Mouse (Mus musculus) liver, embryonic 16.5 days (tissue): ENCODE measurements around the gene Atg9a. TPM values are rescaled to one million over a fixed set of nuclear protein-coding genes. Genes with fewer than 3 reads are reported as not detected.

Experiments used
- microRNA-seq: library from miRNA; unstranded; fragments of <30 nt; microRNA quantifications from one replicate; pipeline ENCODE4, GENCODE M21; 2016
- polyA plus RNA-seq: library from polyadenylated mRNA; unstranded; fragments of >200 nt; fragmentation: Nextera tagmentation; extraction: Ambion mirVana; gene quantifications from 2 replicates; pipeline ENCODE4 v1.2.1, GENCODE M21; 2015

Gene Atg9a
- polyA plus RNA-seq, 1 experiment from 2014 or later = 28.5 TPM

Small RNA genes within 50 kb of the gene (microRNA-seq; reads per million reads assigned to microRNA genes)
- gene Gm27943 = not detected

Other genes with a start within 250 kb of the Atg9a start
- gene Ihh, start 240.5 kb downstream of the Atg9a start, polyA plus RNA-seq = 2.6 and 4.0 TPM in 2 replicates
- gene Nhej1, start 67.0 kb downstream of the Atg9a start, polyA plus RNA-seq = 5.6 and 6.0 TPM in 2 replicates
- gene Slc23a3, start 58.3 kb downstream of the Atg9a start, polyA plus RNA-seq = 2.5 and 2.6 TPM in 2 replicates
- gene Cnppd1, start 49.5 kb downstream of the Atg9a start, polyA plus RNA-seq = 46.2 and 51.1 TPM in 2 replicates
- 47.7 and 52.7 TPM in 2 replicates for gene Retreg2, start 49.4 kb downstream of the Atg9a start, polyA plus RNA-seq
- 41.0 and 41.1 TPM in 2 replicates for gene Zfand2b, start 23.6 kb downstream of the Atg9a start, polyA plus RNA-seq
- 55.5 and 56.5 TPM in 2 replicates for gene Abcb6, start 11.8 kb downstream of the Atg9a start, polyA plus RNA-seq
- gene Ankzf1, start within 50 bp of the Atg9a start, polyA plus RNA-seq = 9.2 and 12.0 TPM in 2 replicates
- 3.7 and 3.9 TPM in 2 replicates for gene Glb1l, start 18.6 kb upstream of the Atg9a start, polyA plus RNA-seq
- 73.3 and 73.4 TPM in 2 replicates for gene Stk16, start 18.6 kb upstream of the Atg9a start, polyA plus RNA-seq
- gene Tuba4a, start 27.7 kb upstream of the Atg9a start, polyA plus RNA-seq = 336 and 355 TPM in 2 replicates
- 0.25 TPM in 1 of 2 replicates, not detected in the other for gene A630095N17Rik, start 39.9 kb upstream of the Atg9a start, polyA plus RNA-seq
- gene Dnajb2, start 44.2 kb upstream of the Atg9a start, polyA plus RNA-seq = 33.8 and 33.9 TPM in 2 replicates
- gene Ptprn, start 72.3 kb upstream of the Atg9a start, polyA plus RNA-seq = 0.04 and 0.11 TPM in 2 replicates
- 0.15 TPM in 1 of 2 replicates, not detected in the other for gene Resp18, start 86.2 kb upstream of the Atg9a start, polyA plus RNA-seq
- gene Dnpep, start 125.8 kb upstream of the Atg9a start, polyA plus RNA-seq = 52.4 and 52.7 TPM in 2 replicates
- 7.2 and 13.9 TPM in 2 replicates for gene Des, start 168.1 kb upstream of the Atg9a start, polyA plus RNA-seq
- 7.6 and 8.0 TPM in 2 replicates for gene Speg, start 183.1 kb upstream of the Atg9a start, polyA plus RNA-seq
- 32.5 and 35.7 TPM in 2 replicates for gene Gmppa, start 243.7 kb upstream of the Atg9a start, polyA plus RNA-seq